Mouse (Mus musculus): ENCODE data around the gene Atp9a.
A peak's percentile ranks its signal among the peaks of the same experiment; 100 is the strongest.

DNA sequence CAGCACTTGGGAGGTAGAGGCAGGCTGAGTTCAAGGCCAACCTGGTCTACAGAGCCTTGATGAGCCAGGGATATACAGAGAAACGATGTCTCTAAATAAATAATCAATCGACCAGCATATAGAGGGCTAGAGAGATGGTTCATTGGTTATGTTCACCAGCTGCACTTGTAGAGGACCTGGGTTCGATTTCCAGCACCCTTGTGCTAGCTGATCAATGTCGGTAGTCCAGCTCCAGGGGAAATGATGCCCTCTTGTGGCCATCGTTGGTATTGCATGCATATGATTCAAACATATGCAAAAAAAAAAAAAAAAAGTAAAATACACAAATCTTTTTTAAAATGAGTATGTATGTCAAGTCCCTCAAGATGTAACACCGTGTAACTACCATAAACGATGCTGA lies 440 bp upstream of the Atp9a start:
- TF ChIP-seq CTCF (IDR thresholded peaks at IDR 0.05), result peak; percentile 82
- TF ChIP-seq EP300 (IDR thresholded peaks at IDR 0.05), result no peak
